Mouse (Mus musculus): ENCODE measurements at regions not wholly inside any gene's neighbourhood (a gene's known extent, or its start where the extent isn't known, plus 50 kb on each side); places are given as distances from the start of the nearest gene placed in this dataset.

- no peak for TF ChIP-seq CTCF (IDR thresholded peaks at IDR 0.05)
- no peak for TF ChIP-seq POLR2A (IDR thresholded peaks at IDR 0.05; ENCODE audit: insufficient read depth, low read depth, low read length)
These were observed 91.4 kb upstream of the Dio3 start for GRCm38 (mm10) chr12:110187246-110188135.
